Mouse (Mus musculus): ENCODE measurements at regions not wholly inside any gene's neighbourhood (a gene's known extent, or its start where the extent isn't known, plus 50 kb on each side); places are given as distances from the start of the nearest gene placed in this dataset.

DNA sequence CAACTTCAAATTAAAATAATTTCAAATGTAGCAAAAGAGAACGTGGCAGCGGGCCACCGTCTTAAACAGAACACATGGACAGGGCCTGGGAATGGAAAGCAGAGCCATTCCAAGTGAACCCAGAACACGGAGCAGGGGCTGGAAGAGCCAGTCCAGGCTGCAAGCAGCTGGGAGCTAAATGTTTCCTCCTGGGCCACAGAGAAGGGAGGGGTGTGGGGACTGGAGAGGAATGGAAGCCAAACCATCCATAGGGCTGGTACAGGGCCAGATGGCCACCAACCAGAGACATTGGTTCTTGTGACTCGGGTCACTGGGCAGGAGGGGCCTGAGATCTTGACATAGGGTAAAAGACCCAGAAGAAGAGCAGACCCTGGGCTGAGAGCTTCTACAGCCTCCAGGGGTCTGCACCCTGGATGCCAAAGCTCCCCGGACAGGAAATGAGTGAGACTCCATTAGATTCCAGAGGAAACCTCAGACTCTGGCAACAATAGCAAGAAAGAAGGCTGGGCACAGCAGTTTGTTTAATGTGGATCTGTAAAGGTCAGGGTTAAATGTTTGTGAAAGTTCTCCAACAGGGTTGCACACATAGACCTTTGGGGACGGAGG, 333.1 kb upstream of the Nrp1 start:
- TF ChIP-seq CTCF (IDR thresholded peaks at IDR 0.05; ENCODE audit: extremely low read depth, insufficient read depth, insufficient read length, insufficient replicate concordance): no peak
- TF ChIP-seq POLR2A (IDR thresholded peaks at IDR 0.05; ENCODE audit: low read depth, low read length): no peak
